Mouse (Mus musculus) stomach, postnatal 0 days (tissue): Measurements from ENCODE around the gene Cldn5.

Experiments
- CTCF ChIP-seq: IDR thresholded peaks from 2 replicates; pipeline ENCODE4 v1.5.1; 2016; ENCODE audit warnings: antibody characterized with exemption, low read depth, mild to moderate bottlenecking, moderate library complexity
- EP300 ChIP-seq: optimal IDR thresholded peaks from 2 replicates; pipeline ENCODE3; 2016; ENCODE audit warnings: antibody characterized with exemption

GRCm38 (mm10) chr16:18729185-18729584, 47.5 kb upstream of the Cldn5 start:
- TF ChIP-seq EP300: no peak
- TF ChIP-seq CTCF: no peak
